Mouse (Mus musculus): ENCODE data around the gene Slc24a2. TPM values are rescaled to one million over a fixed set of nuclear protein-coding genes. Genes with fewer than 3 reads are reported as not detected.

Slc24a2 gene
- total RNA-seq (2014; rRNA removed), result 21.4 and 29.6 TPM in 2 replicates
- polyA plus RNA-seq (2015; fragmentation: Nextera tagmentation; extraction: Ambion mirVana), result 5.0 and 5.2 TPM in 2 replicates

- H3K9me3 ChIP-seq (ENCODE audit: low read length), result no peaks in the 10 kb centered on the region
- no peak for TF ChIP-seq CTCF (IDR thresholded peaks at IDR 0.05; ENCODE audit: low read depth)
- DNase-seq (ENCODE audit: low spot score), result peak; percentile 74
- H3K4me2 ChIP-seq (ENCODE audit: low read depth, low read length), result peak within 1 kb of the TSS; percentile 82
- WGBS, result under 1% methylated on average over 56 of the region's 62 CpGs
- H3K4me3 ChIP-seq (ENCODE audit: low read length), result peak within 1 kb of the TSS; percentile 65
- no peaks in the 10 kb centered on the region for H3K36me3 ChIP-seq (ENCODE audit: insufficient read depth, low read length)
- no peaks in the 10 kb centered on the region for H3K4me1 ChIP-seq (ENCODE audit: insufficient read depth, low read length)
- H3K27ac ChIP-seq, result peak within 1 kb of the TSS; percentile 74
- H3K9ac ChIP-seq (replicated peaks; ENCODE audit: low read length), result peak within 1 kb of the TSS; percentile 58
- no peaks in the 10 kb centered on the region for H3K27me3 ChIP-seq (ENCODE audit: insufficient read depth, low read length)
- peak; percentile 93 for ATAC-seq
Observed at GRCm38 (mm10) chr4:87229960-87230551, at the start of gene Slc24a2. Gene Slc24a2, minus strand, starts transcription at chr4:87230477.

- H3K27me3 ChIP-seq (ENCODE audit: insufficient read depth, low read length), result no peaks in the 10 kb centered on the region
- no peak overlapping the region; the same call in 1 of the 2 replicates for H3K27ac ChIP-seq
- WGBS, result 18% methylated on average over 1 of the region's 1 CpGs
- no peaks in the 10 kb centered on the region for H3K36me3 ChIP-seq (ENCODE audit: insufficient read depth, low read length)
- DNase-seq (ENCODE audit: low spot score) (no peak), ATAC-seq (0 out of 2 replicates have a peak, but pooled peaks have one; percentile 58)
- no peak for TF ChIP-seq CTCF (IDR thresholded peaks at IDR 0.05; ENCODE audit: low read depth)
- H3K4me2 ChIP-seq (ENCODE audit: low read depth, low read length), result no peak overlapping the region
- no peaks in the 10 kb centered on the region for H3K4me1 ChIP-seq (ENCODE audit: insufficient read depth, low read length)
- no peak overlapping the region for H3K9ac ChIP-seq (replicated peaks; ENCODE audit: low read length)
- H3K9me3 ChIP-seq (ENCODE audit: low read length), result no peaks in the 10 kb centered on the region
- H3K4me3 ChIP-seq (ENCODE audit: low read length), result no peak overlapping the region
Observed at GRCm38 (mm10) chr4:87274825-87275224, 44.5 kb upstream of the Slc24a2 start.

- Histone ChIP-seq H3K27me3 (ENCODE audit: insufficient read depth, low read length) (no peaks in the 10 kb centered on the region), H3K27ac (no peak overlapping the region), H3K9me3 (ENCODE audit: low read length) (no peaks in the 10 kb centered on the region), H3K4me2 (ENCODE audit: low read depth, low read length) (no peak overlapping the region), H3K9ac (replicated peaks; ENCODE audit: low read length) (no peak overlapping the region), H3K36me3 (ENCODE audit: insufficient read depth, low read length) (no peaks in the 10 kb centered on the region), H3K4me3 (ENCODE audit: low read length) (no peak overlapping the region), H3K4me1 (ENCODE audit: insufficient read depth, low read length) (no peaks in the 10 kb centered on the region)
- WGBS, result 66% methylated on average over 2 of the region's 2 CpGs
- TF ChIP-seq CTCF (IDR thresholded peaks at IDR 0.05; ENCODE audit: low read depth), result no peak
- DNase-seq (ENCODE audit: low spot score) (peak; percentile 30), ATAC-seq (no peak)
Observed at GRCm38 (mm10) chr4:87274276-87274675, 44.0 kb upstream of the Slc24a2 start.

GRCm38 (mm10) chr4:87273476-87273875, 43.2 kb upstream of the Slc24a2 start:
- 86% methylated on average over 3 of the region's 3 CpGs for WGBS
- TF ChIP-seq CTCF (IDR thresholded peaks at IDR 0.05; ENCODE audit: low read depth), result no peak
- Histone ChIP-seq H3K27me3 (ENCODE audit: insufficient read depth, low read length) (no peaks in the 10 kb centered on the region), H3K4me1 (ENCODE audit: insufficient read depth, low read length) (no peaks in the 10 kb centered on the region), H3K4me2 (ENCODE audit: low read depth, low read length) (no peak overlapping the region), H3K4me3 (ENCODE audit: low read length) (no peak overlapping the region), H3K9me3 (ENCODE audit: low read length) (no peaks in the 10 kb centered on the region), H3K36me3 (ENCODE audit: insufficient read depth, low read length) (no peaks in the 10 kb centered on the region), H3K27ac (no peak overlapping the region), H3K9ac (replicated peaks; ENCODE audit: low read length) (no peak overlapping the region)
- ATAC-seq, result no peak
- no peak for DNase-seq (ENCODE audit: low spot score)

GRCm38 (mm10) chr4:87229224-87229959, 885 bp downstream of the Slc24a2 start:
- Histone ChIP-seq H3K9me3 (ENCODE audit: low read length) (no peaks in the 10 kb centered on the region), H3K36me3 (ENCODE audit: insufficient read depth, low read length) (no peaks in the 10 kb centered on the region), H3K4me3 (ENCODE audit: low read length) (peak overlapping the region; percentile 65), H3K4me1 (ENCODE audit: insufficient read depth, low read length) (no peaks in the 10 kb centered on the region), H3K27me3 (ENCODE audit: insufficient read depth, low read length) (no peaks in the 10 kb centered on the region), H3K27ac (peak overlapping the region; percentile 74), H3K9ac (replicated peaks; ENCODE audit: low read length) (peak overlapping the region; percentile 58), H3K4me2 (ENCODE audit: low read depth, low read length) (peak overlapping the region; percentile 82)
- TF ChIP-seq CTCF (IDR thresholded peaks at IDR 0.05; ENCODE audit: low read depth), result no peak
- peak; percentile 58 for DNase-seq (ENCODE audit: low spot score)
- WGBS, result 13% methylated on average over 14 of the region's 14 CpGs
- peak; percentile 60 for ATAC-seq

GRCm38 (mm10) chr4:87221586-87221985, 8.7 kb downstream of the Slc24a2 start:
- Histone ChIP-seq H3K4me2 (ENCODE audit: low read depth, low read length) (no peak overlapping the region), H3K36me3 (ENCODE audit: insufficient read depth, low read length) (no peaks in the 10 kb centered on the region), H3K27me3 (ENCODE audit: insufficient read depth, low read length) (no peaks in the 10 kb centered on the region), H3K27ac (no peak overlapping the region), H3K4me1 (ENCODE audit: insufficient read depth, low read length) (no peaks in the 10 kb centered on the region), H3K9ac (replicated peaks; ENCODE audit: low read length) (no peak overlapping the region), H3K9me3 (ENCODE audit: low read length) (no peaks in the 10 kb centered on the region), H3K4me3 (ENCODE audit: low read length) (no peak overlapping the region)
- 55% methylated on average over 2 of the region's 2 CpGs for WGBS
- TF ChIP-seq CTCF (IDR thresholded peaks at IDR 0.05; ENCODE audit: low read depth), result no peak
- ATAC-seq, result no peak
- DNase-seq (ENCODE audit: low spot score), result peak; percentile 63

GRCm38 (mm10) chr4:87218196-87218595, 12.1 kb downstream of the Slc24a2 start:
- H3K27me3 ChIP-seq (ENCODE audit: insufficient read depth, low read length), result no peaks in the 10 kb centered on the region
- no peaks in the 10 kb centered on the region for H3K36me3 ChIP-seq (ENCODE audit: insufficient read depth, low read length)
- H3K9ac ChIP-seq (replicated peaks; ENCODE audit: low read length), result no peak overlapping the region
- H3K27ac ChIP-seq, result no peak overlapping the region
- H3K9me3 ChIP-seq (ENCODE audit: low read length), result no peaks in the 10 kb centered on the region
- 47% methylated on average over 5 of the region's 5 CpGs for WGBS
- no peak overlapping the region for H3K4me3 ChIP-seq (ENCODE audit: low read length)
- no peaks in the 10 kb centered on the region for H3K4me1 ChIP-seq (ENCODE audit: insufficient read depth, low read length)
- peak; percentile 60 for DNase-seq (ENCODE audit: low spot score)
- peak; percentile 64 for ATAC-seq
- no peak for TF ChIP-seq CTCF (IDR thresholded peaks at IDR 0.05; ENCODE audit: low read depth)
- H3K4me2 ChIP-seq (ENCODE audit: low read depth, low read length), result no peak overlapping the region

Data from hindbrain, postnatal 0 days (tissue).